Mouse (Mus musculus) liver, embryonic 13.5 days (tissue): ENCODE measurements around the gene Smarca2. TPM values are rescaled to one million over a fixed set of nuclear protein-coding genes. Genes with fewer than 3 reads are reported as not detected.

Source experiments
- ATAC-seq: fragments of 200-750 bp; cut with Nextera tagmentation; 2 replicates; pipeline ENCODE4 v1.8.0; 2017; ENCODE audit warnings: low read depth, mild to moderate bottlenecking, moderate number of reproducible peaks, moderate library complexity
- DNase-seq: peaks from one replicate; pipeline ENCODE4 v3.0.0; 2022
- H3K27ac ChIP-seq: fragments of 300-500 bp; sonication (generic); 2 replicates; pipeline ENCODE4 v1.5.1; 2015; ENCODE audit warnings: moderate library complexity, mild to moderate bottlenecking, inconsistent platforms
- H3K27me3 ChIP-seq: fragments of 300-500 bp; sonication (generic); 2 replicates; pipeline ENCODE4 v1.6.1; 2015; ENCODE audit warnings: mild to moderate bottlenecking, inconsistent platforms
- H3K36me3 ChIP-seq: fragments of 300-500 bp; sonication (generic); 2 replicates; pipeline ENCODE4 v1.6.1; 2015; ENCODE audit warnings: mild to moderate bottlenecking, inconsistent platforms
- H3K4me1 ChIP-seq: fragments of 300-500 bp; sonication (generic); replicated peaks from 2 replicates; pipeline ENCODE4 v1.6.1; 2015; ENCODE audit warnings: inconsistent platforms
- H3K4me2 ChIP-seq: fragments of 300-500 bp; sonication (generic); 2 replicates; pipeline ENCODE4 v1.6.1; 2015; ENCODE audit warnings: inconsistent platforms, mild to moderate bottlenecking, moderate library complexity
- H3K4me3 ChIP-seq: fragments of 300-500 bp; sonication (generic); replicated peaks from 2 replicates; pipeline ENCODE4 v1.5.1; 2015; ENCODE audit warnings: mild to moderate bottlenecking, inconsistent platforms
- H3K9ac ChIP-seq: fragments of 300-500 bp; sonication (generic); 2 replicates; pipeline ENCODE4 v1.6.1; 2015; ENCODE audit warnings: mild to moderate bottlenecking, inconsistent platforms
- H3K9me3 ChIP-seq: fragments of 300-500 bp; sonication (generic); replicated peaks from 2 replicates; pipeline ENCODE4 v1.6.1; 2016; ENCODE audit warnings: inconsistent platforms
- WGBS: fragments of 180-500 bp; shearing (Covaris S2); methylation state at CpG from one replicate; pipeline ENCODE4 v1.1.7; 2015; ENCODE audit not compliant: insufficient replicate concordance; 5-methylcytosine and 5-hydroxymethylcytosine counted together
- polyA plus RNA-seq: library from polyadenylated mRNA; unstranded; fragments of >200 nt; fragmentation: Nextera tagmentation; extraction: Ambion mirVana; gene quantifications from 2 replicates; pipeline ENCODE4 v1.2.1, GENCODE M21; 2015

Gene Smarca2
- polyA plus RNA-seq, 1 experiment from 2014 or later, result 4.8 TPM

DNA sequence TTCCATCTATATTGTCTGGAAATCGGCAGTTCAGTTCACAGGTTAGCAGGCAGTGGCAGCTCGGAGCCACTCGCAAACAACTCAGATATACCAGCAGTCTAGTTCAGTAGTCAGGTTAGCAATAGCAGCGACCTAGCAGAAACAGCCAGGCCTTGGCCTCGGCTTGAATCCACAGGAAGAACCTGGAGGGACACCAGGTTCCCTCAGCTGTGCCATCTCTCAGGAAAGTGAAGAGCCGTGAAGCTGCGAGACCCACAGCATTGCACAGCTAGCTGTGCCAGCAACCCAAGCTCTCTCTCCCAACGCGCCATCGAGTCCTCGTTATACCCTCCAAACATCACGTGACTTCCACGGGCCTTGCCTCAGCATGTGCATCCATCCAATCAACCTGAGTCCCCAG is 162.6 kb downstream of the Smarca2 start:
- H3K9me3 ChIP-seq, result no peaks in the 10 kb centered on the region
- no peak overlapping the region for H3K4me3 ChIP-seq
- 74% methylated on average over 13 of the region's 13 CpGs for WGBS
- H3K9ac ChIP-seq, result no peak overlapping the region
- no peak for ATAC-seq
- no peak for DNase-seq
- no peaks in the 10 kb centered on the region for H3K27me3 ChIP-seq
- no peak overlapping the region for H3K27ac ChIP-seq
- H3K4me1 ChIP-seq, result no peaks in the 10 kb centered on the region
- no peak overlapping the region for H3K4me2 ChIP-seq
- H3K36me3 ChIP-seq, result no peaks in the 10 kb centered on the region

DNA sequence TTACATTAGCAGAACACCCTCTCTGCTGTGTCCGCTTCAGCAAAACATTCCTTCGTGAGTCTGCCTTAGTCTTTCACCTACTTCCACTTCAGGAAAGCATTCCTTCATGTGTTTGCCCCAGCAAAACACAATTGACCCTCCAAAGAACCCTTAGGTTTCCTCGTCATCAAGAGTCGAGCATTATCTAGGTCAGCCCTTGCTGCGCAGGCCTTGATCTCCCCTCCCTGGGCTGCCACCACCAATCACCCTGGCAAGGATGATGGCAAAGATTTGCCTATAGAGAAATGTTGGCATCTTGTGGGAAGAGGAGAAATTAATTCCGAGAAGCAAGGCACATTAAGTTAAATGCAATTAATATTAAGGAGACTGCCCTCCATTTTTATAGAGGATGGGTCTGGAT is 163.1 kb downstream of the Smarca2 start:
- Histone ChIP-seq H3K27me3 (no peaks in the 10 kb centered on the region), H3K9me3 (no peaks in the 10 kb centered on the region), H3K4me1 (no peaks in the 10 kb centered on the region), H3K9ac (no peak overlapping the region), H3K4me2 (no peak overlapping the region), H3K36me3 (no peaks in the 10 kb centered on the region), H3K4me3 (no peak overlapping the region), H3K27ac (no peak overlapping the region)
- DNase-seq (no peak), ATAC-seq (no peak)
- WGBS, result 71% methylated on average over 6 of the region's 6 CpGs

DNA sequence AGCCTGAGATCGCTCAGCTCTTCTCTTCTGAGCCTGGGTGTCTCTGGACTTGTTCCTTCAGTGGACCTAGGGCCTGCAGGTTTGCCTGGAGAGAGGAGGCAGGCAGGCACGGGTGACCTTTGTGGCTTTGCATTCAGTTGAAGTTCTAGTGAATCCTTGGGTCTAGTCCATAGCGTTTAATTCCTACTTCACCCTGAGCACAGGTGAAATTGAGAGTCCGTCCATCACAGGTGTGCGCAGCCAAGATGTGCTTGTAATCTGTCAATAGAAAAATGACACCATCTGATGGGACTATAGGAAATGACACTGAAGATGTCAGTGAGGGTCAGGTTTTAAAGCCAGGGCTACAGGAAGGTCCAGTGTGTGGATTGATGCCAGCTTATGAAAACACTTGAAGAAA is 164.0 kb downstream of the Smarca2 start:
- no peaks in the 10 kb centered on the region for H3K36me3 ChIP-seq
- no peak overlapping the region for H3K9ac ChIP-seq
- no peaks in the 10 kb centered on the region for H3K27me3 ChIP-seq
- no peak overlapping the region for H3K4me2 ChIP-seq
- H3K27ac ChIP-seq, result no peak overlapping the region
- no peaks in the 10 kb centered on the region for H3K9me3 ChIP-seq
- no peaks in the 10 kb centered on the region for H3K4me1 ChIP-seq
- DNase-seq (no peak), ATAC-seq (no peak)
- 64% methylated on average over 5 of the region's 5 CpGs for WGBS
- H3K4me3 ChIP-seq, result no peak overlapping the region

DNA sequence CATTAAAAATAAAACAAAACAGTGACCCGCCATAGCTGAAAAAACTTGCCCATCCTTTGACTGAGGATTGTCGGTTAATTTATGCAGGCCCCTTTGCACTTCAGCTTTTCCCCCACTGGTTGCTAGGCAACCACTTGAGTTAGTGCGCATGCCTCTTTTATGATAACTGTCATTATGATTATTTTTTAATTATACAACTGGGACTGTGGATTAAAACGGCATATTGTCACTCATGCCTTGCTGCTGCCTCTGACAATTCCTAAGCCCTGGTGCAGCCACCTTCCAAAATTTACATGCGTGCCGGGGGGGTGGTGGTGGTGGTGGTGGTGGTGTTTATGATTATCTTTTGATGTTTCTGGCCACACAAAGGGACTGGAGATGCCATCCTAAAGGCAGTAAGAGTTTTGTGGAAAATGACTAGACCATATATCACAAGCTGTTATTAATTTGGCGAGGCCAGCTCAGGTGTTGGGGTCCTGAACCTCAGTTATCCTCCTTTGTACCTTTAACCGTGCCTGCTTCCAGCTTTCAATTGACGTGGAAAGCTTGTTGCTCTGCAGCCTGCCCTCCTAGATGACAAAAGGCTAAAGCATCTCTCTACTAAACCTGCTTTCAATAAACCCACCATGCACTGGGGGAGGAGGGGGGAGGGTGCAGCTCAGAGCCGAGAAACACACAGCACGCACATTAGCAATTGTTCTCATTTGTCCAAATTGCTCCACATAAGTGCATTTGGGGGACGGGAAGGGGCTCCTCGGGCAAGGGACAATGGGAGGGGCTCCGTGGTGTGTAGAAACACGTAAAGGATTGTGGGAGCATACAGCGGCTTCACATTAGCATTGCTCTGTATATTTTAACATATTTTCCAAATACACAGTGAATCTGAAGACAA is 165.0 kb downstream of the Smarca2 start:
- no peaks in the 10 kb centered on the region for H3K4me1 ChIP-seq
- WGBS, result 68% methylated on average over 16 of the region's 16 CpGs
- no peaks in the 10 kb centered on the region for H3K36me3 ChIP-seq
- H3K4me3 ChIP-seq, result no peak overlapping the region
- H3K9me3 ChIP-seq, result no peaks in the 10 kb centered on the region
- DNase-seq, result no peak
- no peak overlapping the region for H3K4me2 ChIP-seq
- no peak overlapping the region for H3K27ac ChIP-seq
- ATAC-seq, result no peak
- no peaks in the 10 kb centered on the region for H3K27me3 ChIP-seq
- no peak overlapping the region for H3K9ac ChIP-seq

DNA sequence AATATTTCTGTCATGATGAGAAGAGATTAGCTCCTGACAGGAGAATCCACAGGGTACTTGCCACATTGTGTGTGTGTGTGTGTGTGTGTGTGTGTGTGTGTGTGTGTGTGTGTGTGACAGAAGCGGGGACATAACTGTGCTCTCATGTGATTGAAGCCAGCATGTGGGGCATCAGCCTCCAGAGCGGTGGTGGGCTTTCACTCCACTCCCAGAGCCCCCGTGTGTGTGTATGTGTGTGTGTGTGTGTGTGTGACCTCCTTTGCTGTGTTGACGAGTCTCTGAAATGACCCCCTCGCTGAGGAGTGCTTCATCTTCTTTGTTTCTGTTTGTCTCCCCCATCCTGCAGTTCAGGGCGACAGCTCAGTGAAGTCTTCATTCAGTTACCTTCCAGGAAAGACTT is 165.7 kb downstream of the Smarca2 start:
- no peaks in the 10 kb centered on the region for H3K36me3 ChIP-seq
- H3K4me1 ChIP-seq, result no peaks in the 10 kb centered on the region
- H3K4me3 ChIP-seq, result no peak overlapping the region
- no peaks in the 10 kb centered on the region for H3K27me3 ChIP-seq
- no peak overlapping the region for H3K4me2 ChIP-seq
- WGBS, result 56% methylated on average over 6 of the region's 6 CpGs
- no peaks in the 10 kb centered on the region for H3K9me3 ChIP-seq
- no peak overlapping the region for H3K27ac ChIP-seq
- H3K9ac ChIP-seq, result no peak overlapping the region
- DNase-seq, result no peak
- ATAC-seq, result no peak

DNA sequence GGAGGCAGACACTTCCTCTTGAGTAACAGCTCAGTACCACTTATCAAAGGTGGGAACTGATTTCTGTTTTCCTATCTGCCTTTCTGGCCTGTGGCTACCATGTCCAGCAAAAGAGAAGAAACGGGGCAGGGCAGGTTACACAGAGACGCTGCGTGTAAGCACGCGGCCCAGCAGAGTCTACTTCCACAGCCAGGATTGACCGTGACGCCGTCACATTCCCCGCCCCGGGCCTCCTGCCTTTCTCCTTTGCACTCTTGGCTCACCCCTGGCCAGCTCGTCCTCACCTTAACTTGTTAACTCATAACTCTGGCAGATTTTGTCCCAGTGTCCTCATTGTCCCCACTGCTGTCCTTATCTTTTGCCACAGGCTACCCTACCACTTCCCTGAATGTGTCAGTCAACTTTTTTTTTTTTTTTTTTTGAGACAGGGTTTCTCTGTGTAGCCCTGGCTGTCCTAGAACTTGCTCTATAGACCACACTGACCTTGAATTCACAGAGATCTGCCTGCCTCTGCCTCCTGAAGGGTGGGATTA is 167.3 kb downstream of the Smarca2 start:
- Histone ChIP-seq H3K36me3 (no peaks in the 10 kb centered on the region), H3K27ac (no peak overlapping the region), H3K4me3 (no peak overlapping the region), H3K4me1 (no peaks in the 10 kb centered on the region), H3K9ac (no peak overlapping the region), H3K9me3 (no peaks in the 10 kb centered on the region), H3K27me3 (no peaks in the 10 kb centered on the region), H3K4me2 (no peak overlapping the region)
- WGBS, result 77% methylated on average over 11 of the region's 11 CpGs
- ATAC-seq (no peak), DNase-seq (no peak)

DNA sequence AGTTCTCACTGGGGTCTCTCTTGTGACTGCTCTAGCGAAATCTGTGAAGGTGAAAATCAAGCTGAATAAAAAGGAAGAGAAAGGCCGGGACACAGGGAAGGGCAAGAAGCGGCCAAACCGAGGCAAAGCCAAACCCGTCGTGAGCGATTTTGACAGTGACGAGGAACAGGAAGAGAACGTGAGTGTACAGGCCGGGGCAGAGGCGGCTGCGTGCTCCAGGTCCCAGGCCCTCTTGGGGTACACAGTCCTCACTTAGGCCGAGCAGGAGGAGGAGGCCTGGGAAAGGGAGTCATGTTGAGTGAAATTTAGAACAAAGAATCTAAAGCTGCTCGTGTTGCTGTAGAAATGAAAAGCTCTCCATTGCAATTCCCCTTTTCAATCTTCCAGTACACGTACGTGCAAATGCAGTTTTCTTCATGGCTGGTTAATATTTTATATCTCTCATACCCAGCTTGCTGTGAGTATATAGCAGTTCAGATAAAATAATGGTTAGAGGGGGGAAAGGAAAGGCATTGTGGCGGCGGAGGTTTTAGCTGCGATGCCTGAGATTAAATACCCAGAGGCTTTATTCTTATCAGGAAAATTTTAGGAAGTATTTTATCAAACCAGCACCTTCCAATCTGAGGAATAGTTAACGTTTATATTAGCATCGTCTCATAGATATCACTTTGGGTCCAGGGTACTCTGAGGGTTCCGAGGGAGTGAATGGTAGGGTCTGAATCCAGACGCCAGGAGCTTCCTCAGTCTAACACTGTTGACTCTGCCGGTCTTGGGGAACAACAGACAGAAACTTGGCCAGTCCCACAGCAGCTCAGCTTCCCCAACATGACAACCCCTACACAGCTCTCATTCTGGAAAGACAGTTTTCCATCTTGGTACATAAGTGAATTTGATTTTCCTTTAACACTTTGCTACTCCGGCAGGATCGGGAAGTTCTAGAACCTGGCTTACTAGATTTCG is 171.5 kb downstream of the Smarca2 start:
- 61% methylated on average over 27 of the region's 27 CpGs for WGBS
- H3K4me3 ChIP-seq, result no peak overlapping the region
- DNase-seq, result no peak
- H3K4me1 ChIP-seq, result no peaks in the 10 kb centered on the region
- no peak overlapping the region for H3K4me2 ChIP-seq
- no peak overlapping the region for H3K9ac ChIP-seq
- H3K27me3 ChIP-seq, result no peaks in the 10 kb centered on the region
- ATAC-seq, result no peak
- H3K27ac ChIP-seq, result no peak overlapping the region
- H3K36me3 ChIP-seq, result no peaks in the 10 kb centered on the region
- no peaks in the 10 kb centered on the region for H3K9me3 ChIP-seq

DNA sequence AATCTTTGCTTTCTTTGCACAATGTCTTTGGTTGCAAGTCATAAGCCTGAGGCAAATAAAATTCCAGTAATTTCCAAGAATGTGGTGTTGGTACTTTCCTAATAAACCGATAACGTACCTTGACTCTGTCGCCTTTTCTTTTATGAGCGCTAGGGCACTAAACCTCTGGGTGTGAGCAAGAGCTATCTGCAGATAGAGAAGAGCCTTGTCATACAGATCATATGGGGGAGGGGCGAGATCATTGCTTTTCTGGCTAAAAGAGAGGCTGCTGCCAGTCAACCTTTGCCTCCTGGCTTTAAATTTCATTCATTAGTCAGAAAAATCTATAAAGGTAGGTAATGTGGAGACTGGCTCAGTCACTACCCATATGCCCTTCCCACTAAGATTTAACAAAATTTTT is 173.3 kb downstream of the Smarca2 start:
- no peak for ATAC-seq
- 72% methylated on average over 5 of the region's 5 CpGs for WGBS

DNA sequence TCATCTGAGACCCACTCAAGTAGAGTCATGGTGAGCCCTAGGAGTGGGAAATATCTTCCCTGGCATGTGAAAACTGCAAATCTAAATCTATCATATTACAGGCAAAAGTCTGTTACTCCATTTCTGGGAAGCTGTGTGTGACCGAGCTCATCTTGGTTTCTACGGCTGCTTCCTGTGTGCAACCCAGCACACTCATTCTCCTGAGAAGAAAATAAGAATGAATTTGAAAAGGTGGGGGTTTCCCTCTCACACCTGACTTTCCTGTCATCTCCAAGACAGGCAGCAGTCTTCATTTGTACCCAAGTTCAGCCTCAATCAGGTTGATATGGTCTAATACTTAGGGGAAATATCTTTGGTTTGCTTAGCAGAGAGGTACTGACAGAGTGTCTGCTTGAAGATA is 176.4 kb downstream of the Smarca2 start:
- Histone ChIP-seq H3K4me1 (no peaks in the 10 kb centered on the region), H3K9ac (no peak overlapping the region), H3K36me3 (no peaks in the 10 kb centered on the region), H3K4me2 (no peak overlapping the region), H3K9me3 (no peaks in the 10 kb centered on the region), H3K27ac (no peak overlapping the region), H3K4me3 (no peak overlapping the region), H3K27me3 (no peaks in the 10 kb centered on the region)
- 80% methylated on average over 2 of the region's 2 CpGs for WGBS
- ATAC-seq, result no peak
- DNase-seq, result no peak

More for the DNA sequence above, 173.3 kb downstream of the Smarca2 start:
- DNase-seq, result no peak
- H3K27me3 ChIP-seq, result no peaks in the 10 kb centered on the region
- H3K4me2 ChIP-seq, result no peak overlapping the region
- no peak overlapping the region for H3K4me3 ChIP-seq
- H3K36me3 ChIP-seq, result no peaks in the 10 kb centered on the region
- no peaks in the 10 kb centered on the region for H3K9me3 ChIP-seq
- H3K9ac ChIP-seq, result no peak overlapping the region
- no peaks in the 10 kb centered on the region for H3K4me1 ChIP-seq
- no peak overlapping the region for H3K27ac ChIP-seq

DNA sequence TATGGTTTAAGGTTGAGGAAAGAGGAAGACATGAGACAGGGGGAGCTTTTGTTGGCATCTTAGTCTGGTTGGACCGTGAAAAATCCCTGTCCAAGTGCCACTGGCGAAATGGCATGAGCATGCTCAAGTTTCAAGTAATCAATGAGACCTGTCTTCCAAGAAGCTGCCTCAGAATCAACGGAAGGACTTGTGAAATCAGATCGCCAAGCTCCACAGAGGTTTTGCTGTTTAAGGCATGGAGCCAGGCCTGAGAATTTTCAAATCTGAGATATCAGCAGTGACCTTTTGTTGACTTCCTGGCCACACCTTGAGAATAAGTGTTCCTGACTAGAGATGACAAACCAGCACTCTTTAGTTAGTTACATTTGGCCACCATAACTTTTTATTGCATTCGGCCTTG is 183.6 kb downstream of the Smarca2 start:
- DNase-seq (no peak), ATAC-seq (no peak)
- no peaks in the 10 kb centered on the region for H3K9me3 ChIP-seq
- H3K36me3 ChIP-seq, result no peaks in the 10 kb centered on the region
- no peak overlapping the region for H3K4me3 ChIP-seq
- H3K4me2 ChIP-seq, result no peak overlapping the region
- no peak overlapping the region for H3K9ac ChIP-seq
- WGBS, result 63% methylated on average over 5 of the region's 5 CpGs
- H3K27me3 ChIP-seq, result no peaks in the 10 kb centered on the region
- no peak overlapping the region for H3K27ac ChIP-seq
- no peaks in the 10 kb centered on the region for H3K4me1 ChIP-seq
